Mouse (Mus musculus): ENCODE results near the gene Rftn1.

Rftn1 gene

GRCm38 (mm10) chr17:50172795-50173194 is 17.7 kb downstream of the Rftn1 start:
- DNase-seq (ENCODE audit: low spot score in 2 of 2) = no peak

- DNase-seq (ENCODE audit: low spot score in 2 of 2) = no peak
Measured at GRCm38 (mm10) chr17:50170935-50171545, 19.4 kb downstream of the Rftn1 start.

GRCm38 (mm10) chr17:50169946-50170427 is 20.5 kb downstream of the Rftn1 start:
- peak; percentile 59 to 67 for DNase-seq (ENCODE audit: low spot score in 2 of 2)

- DNase-seq (ENCODE audit: low spot score in 2 of 2) = no peak
Measured at GRCm38 (mm10) chr17:50160904-50161805, 29.3 kb downstream of the Rftn1 start.

- no peak for DNase-seq (ENCODE audit: low spot score in 2 of 2)
Measured at GRCm38 (mm10) chr17:50160357-50160756, 30.1 kb downstream of the Rftn1 start.

GRCm38 (mm10) chr17:50159816-50160215 is 30.7 kb downstream of the Rftn1 start:
- no peak for DNase-seq (ENCODE audit: low spot score in 2 of 2)

GRCm38 (mm10) chr17:50158565-50158964 is 31.9 kb downstream of the Rftn1 start:
- DNase-seq (ENCODE audit: low spot score in 2 of 2) = no peak

GRCm38 (mm10) chr17:50157190-50158150 is 33.0 kb downstream of the Rftn1 start:
- peak in 1 of 2 experiments; percentile 38 for DNase-seq (ENCODE audit: low spot score in 2 of 2)

- DNase-seq (ENCODE audit: low spot score in 2 of 2) = no peak
Measured at GRCm38 (mm10) chr17:50152085-50152484, 38.4 kb downstream of the Rftn1 start.

- DNase-seq (ENCODE audit: low spot score in 2 of 2) = no peak
Measured at GRCm38 (mm10) chr17:50151208-50151723, 39.2 kb downstream of the Rftn1 start.

- no peak for DNase-seq (ENCODE audit: low spot score in 2 of 2)
Measured at GRCm38 (mm10) chr17:50150416-50151207, 39.9 kb downstream of the Rftn1 start.

- DNase-seq (ENCODE audit: low spot score in 2 of 2) = no peak
Measured at GRCm38 (mm10) chr17:50149690-50150210, 40.7 kb downstream of the Rftn1 start.

- DNase-seq (ENCODE audit: low spot score in 2 of 2) = no peak
Measured at GRCm38 (mm10) chr17:50147831-50148587, 42.5 kb downstream of the Rftn1 start.

- DNase-seq (ENCODE audit: low spot score in 2 of 2) = peak; percentile 75 to 90
Measured at GRCm38 (mm10) chr17:50143354-50143753, 47.1 kb downstream of the Rftn1 start.

GRCm38 (mm10) chr17:50142553-50142952 is 47.9 kb downstream of the Rftn1 start:
- peak; percentile 48 to 72 for DNase-seq (ENCODE audit: low spot score in 2 of 2)

GRCm38 (mm10) chr17:50142151-50142550 is 48.3 kb downstream of the Rftn1 start:
- no peak for DNase-seq (ENCODE audit: low spot score in 2 of 2)

- peak; percentile 82 to 90 for DNase-seq (ENCODE audit: low spot score in 2 of 2)
Measured at GRCm38 (mm10) chr17:50136060-50136459, 54.4 kb downstream of the Rftn1 start.

GRCm38 (mm10) chr17:50135466-50135865 is 55.0 kb downstream of the Rftn1 start:
- DNase-seq (ENCODE audit: low spot score in 2 of 2) = no peak

GRCm38 (mm10) chr17:50131698-50132097 is 58.8 kb downstream of the Rftn1 start:
- no peak for DNase-seq (ENCODE audit: low spot score in 2 of 2)

- peak in 1 of 2 experiments; percentile 43 for DNase-seq (ENCODE audit: low spot score in 2 of 2)
Measured at GRCm38 (mm10) chr17:50130421-50130820, 60.1 kb downstream of the Rftn1 start.
